Mouse (Mus musculus) heart, postnatal 10 days (tissue): Measurements from ENCODE around the gene Plxnb1. TPM values are rescaled to one million over a fixed set of nuclear protein-coding genes. Genes with fewer than 3 reads are reported as not detected.

ENCODE experiments used
- DNase-seq, 2 experiments: peaks; one replicate each; pipeline ENCODE4 v3.0.0; 2021
- intact Hi-C: fragments of 180-260 bp; cut with DNase I; formaldehyde crosslinking; loops from one replicate; pipeline ENCODE4 v1.15.1; 2025
- total RNA-seq, 2 experiments: library from RNA; stranded (reverse); gene quantifications; 2 replicates each; pipeline ENCODE4 v1.2.3; 2021

Gene Plxnb1
- total RNA-seq: 10 to 100 TPM; 23.8 to 28.3 TPM

GRCm38 (mm10) chr9:109095137-109095982 lies at the start of gene Plxnb1:
TSS of gene Plxnb1 (plus strand) at chr9:109095389.
- DNase-seq: peak; percentile 80 to 84
- intact Hi-C loops: no loop called here

DNA sequence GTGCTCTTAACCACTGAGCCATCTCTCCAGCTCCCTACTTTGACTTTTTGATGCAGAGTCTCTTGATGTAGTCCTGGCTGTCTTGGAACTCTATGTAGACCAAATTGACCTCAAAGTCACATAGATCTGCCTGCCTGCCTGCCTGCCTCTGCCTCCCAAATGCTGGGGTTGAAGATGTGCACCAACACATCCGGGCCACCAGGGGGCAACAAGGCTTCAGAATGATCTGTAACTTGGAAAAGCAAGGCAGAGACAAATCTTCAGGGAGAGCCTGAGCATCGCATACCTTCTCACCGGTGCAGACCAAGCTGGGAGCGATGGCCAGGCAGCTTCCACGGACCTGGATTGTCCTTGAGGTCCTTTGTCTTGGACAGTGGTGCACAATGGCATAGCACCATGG lies 48.9 kb upstream of the Plxnb1 start:
- DNase-seq: peak; percentile 61 to 76
- intact Hi-C loops: no loop called here

GRCm38 (mm10) chr9:109049316-109049715 lies 45.9 kb upstream of the Plxnb1 start:
- intact Hi-C loops: no loop called here
- DNase-seq: no peak

GRCm38 (mm10) chr9:109049996-109050673 lies 45.1 kb upstream of the Plxnb1 start:
- intact Hi-C loops: no loop called here
- DNase-seq: no peak

DNA sequence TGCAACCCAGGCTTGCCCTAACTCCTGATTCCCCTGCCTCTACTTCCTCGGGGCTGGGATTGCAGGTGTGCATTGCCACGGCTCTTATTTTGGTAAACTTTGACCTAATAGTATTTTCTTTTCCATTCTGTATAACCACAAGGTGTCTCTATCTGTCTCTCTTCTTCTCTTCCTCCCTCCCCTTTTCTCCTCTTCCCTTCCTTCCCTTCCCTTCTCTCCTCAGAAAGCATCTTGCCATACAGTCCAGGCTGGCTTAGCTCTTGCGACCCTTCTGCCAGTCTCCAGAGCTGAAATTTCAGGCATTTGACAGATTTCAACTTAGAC lies 44.6 kb upstream of the Plxnb1 start:
- DNase-seq: no peak
- intact Hi-C loops: no loop called here

DNA sequence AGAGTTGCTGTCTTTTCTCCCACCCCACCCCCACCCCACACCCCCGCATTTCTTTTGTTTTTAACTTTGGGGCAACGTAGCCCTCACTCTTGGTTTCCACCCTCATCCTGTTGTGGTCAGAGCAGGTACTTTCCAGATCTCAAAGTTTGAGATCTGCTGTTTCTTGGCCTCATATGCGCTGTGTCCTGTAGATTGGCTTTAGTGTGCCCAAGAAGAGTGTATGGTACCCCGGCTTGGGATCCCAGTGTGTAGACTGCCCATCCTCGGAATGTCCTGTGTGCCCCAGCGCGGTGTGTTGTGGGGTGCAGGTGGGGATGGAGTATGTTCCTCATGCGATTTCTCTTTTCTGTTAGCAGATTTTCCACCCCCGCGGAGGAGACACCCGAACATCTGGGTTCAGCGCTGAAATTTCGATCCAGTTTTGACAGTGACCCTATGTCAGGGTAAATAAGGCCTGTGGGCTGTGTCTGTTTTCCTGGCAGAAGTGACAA lies 44.1 kb upstream of the Plxnb1 start:
- no peak for DNase-seq
- intact Hi-C loops: no loop called here

DNA sequence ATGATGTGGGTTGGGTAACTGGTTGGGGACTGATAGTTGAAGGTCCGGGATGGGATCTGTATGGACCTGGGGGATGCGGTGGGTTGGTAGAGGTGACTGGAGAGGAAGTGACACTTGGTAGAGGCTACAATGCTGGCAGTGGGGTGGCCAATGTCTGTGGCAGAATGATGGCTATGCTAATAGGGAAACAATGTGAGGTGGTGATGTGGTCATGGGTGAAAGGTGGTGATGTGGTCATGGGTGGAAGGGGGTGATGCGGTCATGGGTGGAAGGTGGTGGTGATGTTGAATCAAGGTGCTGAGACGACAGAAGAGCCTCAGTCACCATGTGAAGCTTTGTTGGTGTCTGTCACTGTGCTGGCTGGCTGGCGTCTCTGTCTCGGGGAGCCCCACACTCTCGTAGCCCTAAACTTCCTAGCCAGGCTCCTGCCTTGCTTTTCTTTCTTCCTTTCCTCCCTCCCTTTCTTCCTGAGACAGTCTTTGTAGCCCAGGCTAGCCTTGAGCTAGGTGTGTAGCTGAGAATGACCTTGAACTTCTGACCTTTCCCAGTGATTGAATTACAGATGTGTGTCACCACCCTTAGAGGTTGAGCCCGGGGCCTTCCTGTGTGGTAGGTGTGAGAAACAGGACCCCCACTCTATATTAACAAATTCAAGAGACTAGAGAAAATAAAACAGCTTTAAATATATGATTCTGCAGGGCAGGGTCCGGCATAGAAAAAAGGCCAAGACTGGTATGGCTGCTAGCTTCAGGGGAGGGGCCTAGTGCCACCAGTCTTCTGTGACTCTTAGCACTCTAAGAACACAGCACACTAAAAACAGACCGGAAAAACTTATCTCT lies 43.3 kb upstream of the Plxnb1 start:
- no peak for DNase-seq
- intact Hi-C loops: no loop called here

- intact Hi-C loops: no loop called here
- DNase-seq: no peak
Measured at GRCm38 (mm10) chr9:109052490-109053260, 42.5 kb upstream of the Plxnb1 start.

GRCm38 (mm10) chr9:109053366-109053765 lies 41.8 kb upstream of the Plxnb1 start:
- no peak for DNase-seq
- intact Hi-C loops: no loop called here

GRCm38 (mm10) chr9:109053851-109054250 lies 41.3 kb upstream of the Plxnb1 start:
- intact Hi-C loops: no loop called here

GRCm38 (mm10) chr9:109054712-109055111 lies 40.5 kb upstream of the Plxnb1 start:
- DNase-seq: peak; percentile 75 to 77
- intact Hi-C loops: no loop called here

More at GRCm38 (mm10) chr9:109053851-109054250, 41.3 kb upstream of the Plxnb1 start:
- DNase-seq: no peak

DNA sequence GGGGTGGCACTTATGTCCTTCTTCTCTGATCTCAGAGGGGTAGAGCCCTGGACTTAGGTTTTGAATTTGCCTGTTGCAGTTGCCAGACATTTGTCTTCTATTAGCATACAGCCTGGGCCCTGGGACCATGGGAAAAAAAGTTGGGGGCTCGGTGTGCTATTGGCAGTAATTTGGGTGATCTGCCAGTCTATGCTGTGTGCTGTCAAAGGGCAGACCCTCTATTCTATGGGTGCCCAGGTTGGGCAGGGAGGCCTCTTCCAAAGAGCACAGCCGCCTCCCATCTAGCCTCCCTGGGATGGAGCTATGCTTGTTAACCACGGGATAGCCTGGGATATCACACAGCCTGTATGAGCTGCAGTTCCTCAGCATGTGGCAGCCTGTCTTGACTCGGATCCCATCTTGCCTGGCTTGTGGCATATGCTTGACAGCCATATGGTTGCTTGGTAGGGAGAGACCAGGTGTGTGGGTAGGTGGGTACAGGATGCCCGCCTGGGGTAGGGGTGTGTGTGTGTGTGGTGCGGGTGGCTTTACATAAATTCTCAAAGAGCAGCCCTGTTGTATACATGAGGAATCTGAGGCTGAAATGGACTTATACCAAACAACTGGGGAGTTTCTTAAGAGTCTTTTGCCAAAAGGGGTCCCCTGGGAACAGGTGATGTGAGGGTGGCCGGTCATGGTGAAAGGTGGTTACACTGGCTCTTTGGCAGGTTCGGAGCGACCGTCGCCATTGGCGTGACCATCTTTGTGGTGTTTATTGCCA lies 39.7 kb upstream of the Plxnb1 start:
- intact Hi-C loops: no loop called here
- DNase-seq: no peak

- intact Hi-C loops: no loop called here
- no peak for DNase-seq
Measured at GRCm38 (mm10) chr9:109056081-109056690, 39.0 kb upstream of the Plxnb1 start.

DNA sequence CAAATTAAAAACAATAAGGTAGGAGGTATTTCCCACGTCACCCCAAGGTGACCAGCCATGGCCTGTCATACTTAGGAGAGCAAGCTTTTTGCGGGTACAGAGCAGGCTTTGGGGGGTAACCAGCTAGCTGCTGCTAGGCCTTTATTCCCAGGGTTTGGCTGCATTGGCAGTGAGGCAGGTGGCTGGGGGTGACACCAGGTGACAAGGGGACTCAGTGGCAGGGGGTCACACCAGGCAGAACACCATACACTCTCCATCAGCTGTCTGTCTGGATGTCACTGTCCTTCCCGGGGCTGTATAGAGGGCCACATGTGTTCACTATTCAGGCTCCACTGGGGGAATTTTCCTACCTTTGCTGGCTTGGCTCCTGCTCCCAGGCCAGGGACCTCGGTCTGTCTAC lies 38.3 kb upstream of the Plxnb1 start:
- intact Hi-C loops: no loop called here
- DNase-seq: no peak

GRCm38 (mm10) chr9:109057543-109057942 lies 37.6 kb upstream of the Plxnb1 start:
- no peak for DNase-seq
- intact Hi-C loops: no loop called here

GRCm38 (mm10) chr9:109058006-109058765 lies 37.0 kb upstream of the Plxnb1 start:
- no peak for DNase-seq
- intact Hi-C loops: no loop called here

GRCm38 (mm10) chr9:109059136-109059903 lies 35.9 kb upstream of the Plxnb1 start, which contains the start of gene Trex1:
TSS of gene Trex1 (minus strand) at chr9:109059734.
- intact Hi-C loops: loop anchor here (1.0 kb wide), 2 partner anchors 21 to 59 kb away; partner anchors contain the start of gene Shisa5
- DNase-seq: peak; percentile 92 to 94
